Mouse (Mus musculus) 3134 (cell line): Measurements from ENCODE around the gene Asna1.

Experiments
- DNase-seq: peaks from one replicate; pipeline ENCODE4 v3.0.0-alpha.2; 2011; ENCODE audit warnings: low spot score; ENCODE audit not compliant: insufficient read length; ENCODE audit errors: extremely low read depth

The Asna1 gene

GRCm38 (mm10) chr8:84990349-84990748 lies 34.7 kb downstream of the Asna1 start, which contains the start of gene Hook2:
Hook2 (plus strand) TSS chr8:84990603.
- peak; percentile 93 for DNase-seq

- peak; percentile 77 for DNase-seq
These were observed 35.3 kb downstream of the Asna1 start for GRCm38 (mm10) chr8:84989810-84990209.

- DNase-seq = peak; percentile 50
These were observed 35.8 kb downstream of the Asna1 start for GRCm38 (mm10) chr8:84989311-84989731.

GRCm38 (mm10) chr8:84987903-84988302 lies 37.2 kb downstream of the Asna1 start:
- no peak for DNase-seq

GRCm38 (mm10) chr8:84987388-84987787 lies 37.7 kb downstream of the Asna1 start:
- DNase-seq = no peak

GRCm38 (mm10) chr8:84986379-84986945 lies 38.6 kb downstream of the Asna1 start:
- DNase-seq = no peak

GRCm38 (mm10) chr8:84985684-84986378 lies 39.2 kb downstream of the Asna1 start:
- peak; percentile 93 for DNase-seq

GRCm38 (mm10) chr8:84985049-84985683 lies 39.9 kb downstream of the Asna1 start:
- no peak for DNase-seq

- peak; percentile 58 for DNase-seq
These were observed 40.6 kb downstream of the Asna1 start for GRCm38 (mm10) chr8:84984294-84985048.

- peak; percentile 33 for DNase-seq
These were observed 42.5 kb downstream of the Asna1 start for GRCm38 (mm10) chr8:84982499-84983011.

- DNase-seq = peak; percentile 69
These were observed 43.2 kb downstream of the Asna1 start for GRCm38 (mm10) chr8:84981644-84982498.

- DNase-seq = peak; percentile 92
These were observed 44.3 kb downstream of the Asna1 start for GRCm38 (mm10) chr8:84980622-84981358.

GRCm38 (mm10) chr8:84979599-84980421 lies 45.3 kb downstream of the Asna1 start:
- DNase-seq = peak; percentile 94

- DNase-seq = peak; percentile 98
These were observed 46.7 kb downstream of the Asna1 start, which contains the start of gene Junb for GRCm38 (mm10) chr8:84978248-84978940. Junb (minus strand) TSS chr8:84978718.

GRCm38 (mm10) chr8:84977435-84978247 lies 47.4 kb downstream of the Asna1 start:
- peak; percentile 82 for DNase-seq

GRCm38 (mm10) chr8:84976763-84977434 lies 48.2 kb downstream of the Asna1 start:
- DNase-seq = no peak
